Mouse (Mus musculus) G1E (cell line): ENCODE measurements around the gene Psmg4.

Experiments
- CTCF ChIP-seq: IDR thresholded peaks from 2 replicates; pipeline ENCODE4 v1.5.1; 2012; ENCODE audit warnings: low read depth, low read length, inconsistent platforms, mixed read lengths
- GATA1 ChIP-seq: IDR thresholded peaks from 2 replicates; pipeline ENCODE4 v1.6.1; 2012; ENCODE audit warnings: borderline replicate concordance, low read length, inconsistent platforms, mixed read lengths
- GATA2 ChIP-seq: IDR thresholded peaks from 2 replicates; pipeline ENCODE4 v1.6.1; 2012; ENCODE audit warnings: low read depth, low read length, inconsistent platforms, borderline replicate concordance
- POLR2AphosphoS5 ChIP-seq: IDR thresholded peaks from 2 replicates; pipeline ENCODE4 v1.6.1; 2012; ENCODE audit warnings: low read depth, low read length, inconsistent platforms; ENCODE audit not compliant: insufficient replicate concordance
- TAL1 ChIP-seq: conservative IDR thresholded peaks from 2 replicates; pipeline ENCODE4 v1.6.1; 2012; ENCODE audit warnings: low read depth, low read length, inconsistent platforms, mixed read lengths

DNA sequence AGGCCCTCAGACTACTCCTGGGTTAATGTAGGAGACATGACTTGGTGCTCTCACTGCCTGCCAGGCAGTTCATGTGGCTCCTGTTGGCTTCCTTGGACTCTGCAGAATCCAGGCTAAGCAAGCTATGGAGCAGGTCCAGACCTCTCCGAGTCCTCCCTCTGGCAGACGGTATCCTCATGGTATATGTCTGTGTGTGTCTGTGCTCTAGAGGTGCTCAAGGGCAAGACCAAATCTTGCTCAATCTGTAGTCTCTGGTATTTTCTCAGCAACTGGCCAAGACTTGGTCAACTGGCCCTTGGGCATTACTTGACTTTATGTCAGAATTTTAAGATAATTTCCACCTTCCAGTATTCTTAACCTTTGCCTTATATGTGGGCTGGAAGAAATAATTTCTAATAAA is 22.6 kb downstream of the Psmg4 start:
- no peak for TF ChIP-seq POLR2AphosphoS5
- no peak for TF ChIP-seq CTCF
- no peak for TF ChIP-seq GATA1
- TF ChIP-seq TAL1, result no peak
- no peak for TF ChIP-seq GATA2
